Mouse (Mus musculus) ES-E14 (cell line): Measurements from ENCODE around the gene Sh2b1. TPM values are rescaled to one million over a fixed set of nuclear protein-coding genes. Genes with fewer than 3 reads are reported as not detected.

Experiments used
- DNase-seq: peaks from one replicate; pipeline ENCODE4 v3.0.0-alpha.2; 2013; ENCODE audit warnings: low read depth, low spot score
- H3K27ac ChIP-seq: 2 replicates; pipeline ENCODE4 v1.5.1; 2012; ENCODE audit warnings: low read depth, mild to moderate bottlenecking, low read length, moderate library complexity, mixed read lengths; ENCODE audit not compliant: poor library complexity, insufficient read depth, severe bottlenecking
- H3K36me3 ChIP-seq: 2 replicates; pipeline ENCODE4 v1.6.1; 2012; ENCODE audit warnings: mild to moderate bottlenecking, low read length, moderate library complexity, mixed read lengths; ENCODE audit not compliant: control insufficient read depth, poor library complexity, insufficient read depth, severe bottlenecking
- H3K4me1 ChIP-seq, 2 experiments: fragments of 150-350 bp in 1 of 2; sonication (generic) in 1 of 2; 2 replicates each; pipeline ENCODE4 v1.6.1; 2012; ENCODE audit warnings: low read length in 2 of 2, mild to moderate bottlenecking in 1 of 2, mixed read lengths in 1 of 2; ENCODE audit not compliant: control insufficient read depth in 2 of 2, insufficient read depth in 2 of 2, poor library complexity in 1 of 2
- H3K4me3 ChIP-seq, 2 experiments: fragments of 150-350 bp in 1 of 2; sonication (generic) in 1 of 2; 2 replicates each; pipeline ENCODE4 v1.5.1; 2012; ENCODE audit warnings: low read length in 2 of 2, low read depth in 1 of 2, mild to moderate bottlenecking in 1 of 2, mixed read lengths in 1 of 2; ENCODE audit not compliant: insufficient read depth in 1 of 2, poor library complexity in 1 of 2, severe bottlenecking in 1 of 2
- H3K9ac ChIP-seq: 2 replicates; pipeline ENCODE4 v1.6.1; 2012; ENCODE audit warnings: low read depth, mild to moderate bottlenecking, low read length, mixed read lengths; ENCODE audit not compliant: poor library complexity, insufficient read depth, severe bottlenecking
- H3K9me3 ChIP-seq: fragments of 150-350 bp; sonication (generic); 2 replicates; pipeline ENCODE4 v1.6.1; 2012; ENCODE audit warnings: low read depth, mild to moderate bottlenecking, low read length; ENCODE audit not compliant: control insufficient read depth, insufficient read depth
- CHD2 ChIP-seq: IDR thresholded peaks from 2 replicates; pipeline ENCODE4 v1.6.1; 2014; ENCODE audit warnings: mild to moderate bottlenecking, low read depth, low read length, inconsistent platforms
- HCFC1 ChIP-seq: IDR thresholded peaks from 2 replicates; pipeline ENCODE4 v1.6.1; 2012; ENCODE audit warnings: low read length, inconsistent platforms, borderline replicate concordance; ENCODE audit not compliant: insufficient read depth
- MAFK ChIP-seq: IDR thresholded peaks from 2 replicates; pipeline ENCODE4 v1.6.1; 2014; ENCODE audit warnings: mild to moderate bottlenecking, low read depth, low read length, inconsistent platforms; ENCODE audit not compliant: insufficient read depth
- ZC3H11A ChIP-seq: IDR thresholded peaks from 2 replicates; pipeline ENCODE4 v1.6.1; 2012; ENCODE audit warnings: low read depth, mild to moderate bottlenecking, inconsistent platforms, low read length, borderline replicate concordance
- ZNF384 ChIP-seq: IDR thresholded peaks from 2 replicates; pipeline ENCODE4 v1.6.1; 2012; ENCODE audit warnings: low read depth, low read length, inconsistent platforms
- in situ Hi-C, 2 experiments: fragments of 600-800 bp; cut with MboI; formaldehyde crosslinking; loops; one replicate each; pipeline ENCODE4 v1.15.1; 2025; ENCODE audit warnings: low sequenced_read_pairs in 2 of 2, inconsistent platforms in 1 of 2; ENCODE audit not compliant: unreplicated experiment in 2 of 2
- total RNA-seq: library from RNA; depleted of rRNA; stranded (reverse); fragments of 300-350 nt; gene quantifications from 2 replicates; pipeline ENCODE4 v1.2.3, GENCODE M21; 2012

The Sh2b1 gene
- total RNA-seq, 1 experiment: 20.3 TPM

DNA sequence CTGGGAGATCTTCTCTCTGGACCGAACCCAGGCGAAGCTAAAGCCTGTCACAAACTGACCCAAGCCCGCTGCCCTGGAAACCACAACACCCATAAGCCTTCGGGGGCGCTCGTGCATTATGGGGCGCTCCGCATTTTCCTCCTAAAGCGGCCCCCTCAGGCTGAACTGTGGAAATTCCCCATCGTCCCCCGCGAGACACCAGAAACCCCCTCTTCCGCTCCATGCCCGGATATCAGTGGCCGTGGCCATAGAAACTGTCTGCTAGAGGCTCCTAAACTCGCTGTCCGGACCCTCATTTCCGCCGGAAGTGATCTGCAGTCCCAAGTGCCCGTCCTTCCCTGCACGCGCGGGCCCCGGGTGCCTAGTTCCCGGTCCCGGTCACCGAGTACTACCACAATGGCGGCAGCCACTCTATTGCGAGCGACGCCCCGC is 11.8 kb upstream of the Sh2b1 start, which contains the start of gene Tufm:
TSS of gene Tufm (plus strand) at position 310 of the 432 bp plus-strand sequence.
- H3K9ac ChIP-seq: peak within 1 kb of the TSS; percentile 80
- peak within 1 kb of the TSS; percentile 79 to 82 for H3K4me3 ChIP-seq
- TF ChIP-seq HCFC1: peak; percentile 90
- 0 out of 2 replicates have a peak, but pooled peaks have one; percentile 2 for TF ChIP-seq MAFK
- TF ChIP-seq ZNF384: no peak
- DNase-seq: peak; percentile 87
- H3K27ac ChIP-seq: no peak within 1 kb of the TSS; the same call in 1 of the 2 replicates
- H3K9me3 ChIP-seq: no peaks in the 10 kb centered on the region
- in situ Hi-C loops: no loop called here
- H3K4me1 ChIP-seq: peaks cover 0 to 7% of the 10 kb centered on the region in 2 experiments; a peak in 2 of 4 replicates
- peaks cover 30% of the 10 kb centered on the region for H3K36me3 ChIP-seq

DNA sequence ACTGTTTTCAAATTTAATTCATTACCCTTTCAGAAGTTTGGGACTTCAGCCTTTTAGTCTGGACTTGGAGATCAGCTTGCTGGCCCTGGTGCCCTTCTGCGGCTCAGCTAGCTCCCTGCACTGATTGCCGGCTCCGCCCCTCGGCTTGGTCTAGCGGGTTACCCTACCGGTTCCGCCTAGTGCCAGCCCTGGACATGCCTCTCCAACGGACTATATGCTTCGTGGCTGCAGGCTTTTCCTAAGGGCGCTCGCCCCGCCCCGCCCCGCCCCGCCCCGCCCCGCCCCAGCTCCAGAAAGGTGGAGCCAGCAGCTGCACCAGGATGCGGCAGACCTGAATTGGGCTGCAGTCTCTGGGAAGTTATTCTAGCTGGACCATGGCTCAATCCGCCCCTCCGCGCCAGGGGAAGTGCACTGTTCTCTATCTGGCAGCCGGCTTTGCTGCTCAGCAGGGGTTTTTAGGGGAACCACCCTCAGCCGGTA is 7.2 kb upstream of the Sh2b1 start:
- no peaks in the 10 kb centered on the region for H3K36me3 ChIP-seq
- peaks cover 0 to 3% of the 10 kb centered on the region in 2 experiments; a peak in 2 of 4 replicates for H3K4me1 ChIP-seq
- DNase-seq: peak; percentile 83
- peak overlapping the region; percentile 15 to 76; a peak in 3 of 4 replicates for H3K4me3 ChIP-seq
- H3K27ac ChIP-seq: peak overlapping the region; percentile 78; the same call in 1 of the 2 replicates
- TF ChIP-seq ZC3H11A: no peak
- no peak for TF ChIP-seq MAFK
- no peak for TF ChIP-seq CHD2
- TF ChIP-seq ZNF384: no peak
- no peak for TF ChIP-seq HCFC1
- in situ Hi-C loops: no loop called here
- peak overlapping the region; percentile 52; the same call in 1 of the 2 replicates for H3K9ac ChIP-seq
- no peaks in the 10 kb centered on the region for H3K9me3 ChIP-seq

DNA sequence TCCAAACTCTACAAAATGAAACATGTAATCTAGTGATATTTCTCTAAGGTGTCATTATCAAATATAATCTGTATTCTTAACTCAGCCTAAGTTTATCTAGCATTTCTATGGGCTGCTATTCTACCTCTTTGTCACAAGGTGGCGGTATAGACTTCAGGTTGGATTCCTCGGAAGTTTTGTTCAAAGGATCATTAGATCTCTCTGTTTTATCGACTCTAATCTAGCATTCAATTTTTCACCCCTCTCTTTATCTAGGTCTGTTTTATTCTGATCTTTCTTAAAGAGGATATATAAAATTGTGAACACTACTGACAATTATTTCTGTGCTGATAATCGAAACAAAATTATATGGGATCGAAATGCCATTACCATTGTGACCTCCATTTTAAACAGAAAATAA is 6.5 kb upstream of the Sh2b1 start:
- no peak overlapping the region; the same call in 1 of the 2 replicates for H3K27ac ChIP-seq
- no peak overlapping the region for H3K9ac ChIP-seq
- H3K9me3 ChIP-seq: no peaks in the 10 kb centered on the region
- peaks cover 0 to 3% of the 10 kb centered on the region in 2 experiments; a peak in 2 of 4 replicates for H3K4me1 ChIP-seq
- H3K36me3 ChIP-seq: no peaks in the 10 kb centered on the region
- TF ChIP-seq ZC3H11A: 0 out of 2 replicates have a peak, but pooled peaks have one; percentile 71
- TF ChIP-seq HCFC1: no peak
- no peak for DNase-seq
- in situ Hi-C loops: no loop called here
- peak overlapping the region in 1 of 2 experiments; percentile 76; a peak in 2 of 4 replicates for H3K4me3 ChIP-seq

DNA sequence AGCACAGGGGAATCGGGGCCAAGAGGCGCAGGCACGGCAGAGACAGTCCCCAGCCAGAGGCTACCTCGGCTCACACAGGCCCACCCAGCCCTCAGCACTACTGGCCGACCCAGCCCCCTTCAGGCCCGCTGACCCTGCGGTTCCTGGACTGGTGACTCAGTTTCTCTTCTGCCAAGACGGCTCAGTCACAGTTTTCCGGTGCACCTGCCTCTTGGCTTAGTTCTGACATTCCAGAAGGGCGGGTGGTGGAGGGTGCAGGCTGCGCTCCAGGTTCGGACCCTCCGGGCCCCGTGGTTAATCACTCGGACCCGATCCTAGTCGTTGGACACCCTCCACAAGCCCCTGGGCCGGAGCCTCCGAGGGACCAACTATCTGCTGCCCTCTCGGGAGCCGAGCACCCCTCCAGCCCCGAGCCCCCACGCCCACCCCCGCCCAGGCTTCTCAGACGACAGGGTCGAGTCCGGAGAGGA is 703 bp downstream of the Sh2b1 start:
- in situ Hi-C loops: no loop called here
- H3K9ac ChIP-seq: peak overlapping the region; percentile 83
- peaks cover 27% of the 10 kb centered on the region; the same call in 1 of the 2 replicates for H3K36me3 ChIP-seq
- no peaks in the 10 kb centered on the region for H3K9me3 ChIP-seq
- no peak overlapping the region for H3K27ac ChIP-seq
- H3K4me1 ChIP-seq: 0 out of 4 replicates have a peak, but pooled peaks cover 0 to 2% of the 10 kb centered on the region in 2 experiments
- no peak for TF ChIP-seq MAFK
- peak overlapping the region; percentile 70 to 99 for H3K4me3 ChIP-seq
- no peak for DNase-seq
